Mouse (Mus musculus) thymus, adult 2 months (tissue): ENCODE results near the gene Wfdc17.

Experiments
- CTCF ChIP-seq: fragments of 200-500 bp; IDR thresholded peaks from 2 replicates; pipeline ENCODE4 v1.5.1; 2012; ENCODE audit warnings: mild to moderate bottlenecking, control low read depth, low read length, moderate library complexity, borderline replicate concordance; ENCODE audit not compliant: control insufficient read depth, poor library complexity, insufficient read depth; ENCODE audit errors: extremely low read depth
- POLR2A ChIP-seq: fragments of 200-500 bp; IDR thresholded peaks from 2 replicates; pipeline ENCODE4 v1.6.1; 2012; ENCODE audit warnings: mild to moderate bottlenecking, low read length, control low read depth, moderate library complexity; ENCODE audit not compliant: control insufficient read depth, poor library complexity, insufficient read depth; ENCODE audit errors: extremely low read depth

GRCm38 (mm10) chr11:83740443-83740991, 36.7 kb downstream of the Wfdc17 start:
- no peak for TF ChIP-seq CTCF
- TF ChIP-seq POLR2A: no peak
